Comparison of ENCODE assay signal across 9 mouse cellular contexts in the genomic region with DNA sequence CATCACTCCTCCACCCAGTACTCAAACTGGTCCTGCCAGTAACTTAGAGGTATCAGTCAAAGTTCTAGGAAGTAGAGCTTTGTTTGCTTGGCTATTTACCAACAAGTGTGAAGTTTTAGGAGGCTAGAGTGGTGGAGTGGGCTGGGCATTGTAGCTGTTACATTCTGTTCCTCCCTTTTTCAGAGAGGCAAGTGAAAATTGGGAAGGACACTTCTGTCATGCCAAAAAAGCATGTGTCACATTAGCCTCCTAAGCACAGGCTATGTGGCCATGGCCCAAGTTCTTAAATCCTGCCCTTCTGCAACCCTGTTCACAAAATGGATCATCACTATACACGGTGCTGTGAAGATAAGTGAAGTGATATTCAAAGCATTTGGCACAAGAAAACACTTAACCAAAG. TPM values are rescaled to one million over a fixed set of nuclear protein-coding genes. Genes with fewer than 3 reads are reported as not detected.
DNase-seq lines count a peak whose midpoint lies in the region; ATAC-seq and TF ChIP-seq lines count a peak whose summit lies in the region.
"Had no signal": no experiment of that assay in that cellular context is flagged by ENCODE, and none has a peak within 500 bp of the region (broad histone marks: within the 10 kb centered on the region; RNA-seq: fewer than 3 reads in every experiment).

No protein-coding gene starts in this region.

- no peak overlapping the region for H3K4me2 ChIP-seq in forebrain, postnatal 0 days (ENCODE audit: low read depth)
- H3K4me2 ChIP-seq in forebrain, embryonic 12.5 days: no peak overlapping the region
- H3K4me2 ChIP-seq in lung, embryonic 15.5 days: peak overlapping the region; percentile 33; the same call in 1 of the 2 replicates
- no peak overlapping the region for H3K4me2 ChIP-seq in hindbrain, embryonic 16.5 days (ENCODE audit: low read length)
- no peak overlapping the region for H3K4me2 ChIP-seq in stomach, embryonic 15.5 days
- H3K4me2 ChIP-seq: liver, embryonic 12.5 days had no signal

- H3K36me3 ChIP-seq in forebrain, postnatal 0 days (ENCODE audit: insufficient read depth): peaks cover 10% of the 10 kb centered on the region
- peaks cover 19% of the 10 kb centered on the region for H3K36me3 ChIP-seq in forebrain, embryonic 12.5 days (replicated peaks)
- peaks cover 49% of the 10 kb centered on the region for H3K36me3 ChIP-seq in lung, embryonic 15.5 days
- peaks cover 6% of the 10 kb centered on the region; the same call in 1 of the 2 replicates for H3K36me3 ChIP-seq in hindbrain, embryonic 16.5 days (ENCODE audit: control insufficient read depth, insufficient read depth, low read length)
- peaks cover 24% of the 10 kb centered on the region for H3K36me3 ChIP-seq in stomach, embryonic 15.5 days

- ATAC-seq in forebrain, postnatal 0 days: no peak
- ATAC-seq in forebrain, embryonic 12.5 days (ENCODE audit: low FRiP score): no peak
- peak; percentile 4; the same call in 1 of the 2 replicates for ATAC-seq in lung, embryonic 15.5 days (ENCODE audit: borderline replicate concordance, extremely low read depth, low FRiP score, low TSS enrichment)
- ATAC-seq in hindbrain, embryonic 16.5 days: no peak
- no peak for ATAC-seq in stomach, embryonic 15.5 days (ENCODE audit: insufficient read depth, low FRiP score, low read depth)
- ATAC-seq: liver, embryonic 12.5 days had no signal

- no peaks in the 10 kb centered on the region for H3K27me3 ChIP-seq in forebrain, postnatal 0 days (ENCODE audit: insufficient read depth, low read length)
- no peaks in the 10 kb centered on the region for H3K27me3 ChIP-seq in forebrain, embryonic 12.5 days
- no peaks in the 10 kb centered on the region for H3K27me3 ChIP-seq in lung, embryonic 15.5 days
- H3K27me3 ChIP-seq in hindbrain, embryonic 16.5 days (replicated peaks; ENCODE audit: control insufficient read depth, insufficient read depth, low read length): no peaks in the 10 kb centered on the region
- no peaks in the 10 kb centered on the region for H3K27me3 ChIP-seq in stomach, embryonic 15.5 days (replicated peaks)
- H3K27me3 ChIP-seq: liver, embryonic 12.5 days had no signal

- no peak overlapping the region for H3K4me3 ChIP-seq in forebrain, postnatal 0 days (ENCODE audit: low read depth, low read length)
- no peak overlapping the region for H3K4me3 ChIP-seq in forebrain, embryonic 12.5 days (replicated peaks)
- no peak overlapping the region for H3K4me3 ChIP-seq in lung, embryonic 15.5 days
- no peak overlapping the region for H3K4me3 ChIP-seq in lung, adult 2 months (replicated peaks; ENCODE audit: extremely low read depth, low read depth, low read length)
- no peak overlapping the region for H3K4me3 ChIP-seq in hindbrain, embryonic 16.5 days (ENCODE audit: low read length)
- H3K4me3 ChIP-seq in stomach, embryonic 15.5 days (replicated peaks): no peak overlapping the region
- H3K4me3 ChIP-seq: liver, embryonic 12.5 days had no signal

- H3K4me1 ChIP-seq in forebrain, postnatal 0 days (ENCODE audit: insufficient read depth): peaks cover 11% of the 10 kb centered on the region; the same call in 1 of the 2 replicates
- H3K4me1 ChIP-seq in forebrain, embryonic 12.5 days: peaks cover 13% of the 10 kb centered on the region
- peaks cover 29% of the 10 kb centered on the region for H3K4me1 ChIP-seq in lung, embryonic 15.5 days
- H3K4me1 ChIP-seq in lung, adult 2 months (ENCODE audit: control insufficient read depth, insufficient read depth, low read length): peaks cover 15% of the 10 kb centered on the region
- H3K4me1 ChIP-seq in hindbrain, embryonic 16.5 days (ENCODE audit: control insufficient read depth, insufficient read depth, low read depth, low read length): peaks cover 15% of the 10 kb centered on the region
- peaks cover 14% of the 10 kb centered on the region; the same call in 1 of the 2 replicates for H3K4me1 ChIP-seq in stomach, embryonic 15.5 days

- no peak overlapping the region for H3K9ac ChIP-seq in forebrain, postnatal 0 days
- no peak overlapping the region for H3K9ac ChIP-seq in forebrain, embryonic 12.5 days
- H3K9ac ChIP-seq in lung, embryonic 15.5 days: no peak overlapping the region
- no peak overlapping the region for H3K9ac ChIP-seq in hindbrain, embryonic 16.5 days (ENCODE audit: low read depth, low read length)
- no peak overlapping the region for H3K9ac ChIP-seq in stomach, embryonic 15.5 days
- H3K9ac ChIP-seq: liver, embryonic 12.5 days had no signal

- WGBS in forebrain, postnatal 0 days: 66% methylated on average over 1 of the region's 1 CpGs
- WGBS in forebrain, embryonic 12.5 days: 94% methylated on average over 1 of the region's 1 CpGs
- 16% methylated on average over 1 of the region's 1 CpGs for WGBS in lung, embryonic 15.5 days
- 41% methylated on average over 1 of the region's 1 CpGs for WGBS in lung, adult 2 months
- WGBS in hindbrain, embryonic 16.5 days: 73% methylated on average over 1 of the region's 1 CpGs
- WGBS in stomach, embryonic 15.5 days: 38% methylated on average over 1 of the region's 1 CpGs

- TF ChIP-seq POLR2A in lung, adult 2 months (IDR thresholded peaks at IDR 0.05; ENCODE audit: borderline replicate concordance, extremely low read depth, low read depth, low read length): no peak

- no peaks in the 10 kb centered on the region for H3K9me3 ChIP-seq in forebrain, postnatal 0 days (ENCODE audit: low read length)
- H3K9me3 ChIP-seq in forebrain, embryonic 12.5 days: no peaks in the 10 kb centered on the region
- no peaks in the 10 kb centered on the region for H3K9me3 ChIP-seq in lung, embryonic 15.5 days
- no peaks in the 10 kb centered on the region for H3K9me3 ChIP-seq in hindbrain, embryonic 16.5 days (ENCODE audit: control insufficient read depth, low read length)
- no peaks in the 10 kb centered on the region for H3K9me3 ChIP-seq in stomach, embryonic 15.5 days
- H3K9me3 ChIP-seq: liver, embryonic 12.5 days had no signal

- peak overlapping the region; percentile 76; the same call in 1 of the 2 replicates for H3K27ac ChIP-seq in forebrain, postnatal 0 days (ENCODE audit: low read depth, low read length)
- no peak overlapping the region for H3K27ac ChIP-seq in forebrain, embryonic 12.5 days
- H3K27ac ChIP-seq in lung, embryonic 15.5 days: peak overlapping the region; percentile 91
- peak overlapping the region; percentile 26; the same call in 1 of the 2 replicates for H3K27ac ChIP-seq in hindbrain, embryonic 16.5 days (ENCODE audit: low read depth, low read length)
- peak overlapping the region; percentile 78 for H3K27ac ChIP-seq in stomach, embryonic 15.5 days

- TF ChIP-seq CTCF in forebrain, postnatal 0 days (IDR thresholded peaks at IDR 0.05; ENCODE audit: low read depth): no peak
- no peak for TF ChIP-seq CTCF in lung, adult 2 months (IDR thresholded peaks at IDR 0.05; ENCODE audit: insufficient read depth, low read length)

- no peak for DNase-seq in forebrain, postnatal 0 days
- no peak for DNase-seq in lung, adult 2 months
- no peak for DNase-seq in layer of hippocampus, postnatal 10 days (ENCODE audit: low spot score in 2 of 2)
- no peak for DNase-seq in urinary bladder, postnatal 10 days (ENCODE audit: low spot score)

RNA-seq across cellular contexts. Expression of a gene that starts 34.4 kb away (rescaled TPM):
- total RNA-seq in forebrain, postnatal 0 days (2014; rRNA removed): 0.24 and 0.77 TPM in 2 replicates
- 4.8 and 6.0 TPM in 2 replicates for polyA plus RNA-seq in forebrain, postnatal 0 days (2015; fragmentation: Nextera tagmentation; extraction: Ambion mirVana)
- polyA plus RNA-seq in forebrain, embryonic 12.5 days (2016; fragmentation: Nextera tagmentation; extraction: Ambion mirVana): 4.7 and 6.0 TPM in 2 replicates
- 30.1 and 33.5 TPM in 2 replicates for polyA plus RNA-seq in lung, embryonic 15.5 days (2015; fragmentation: Nextera tagmentation; extraction: Ambion mirVana)
- polyA plus RNA-seq in lung, adult 2 months (2012; rRNA removed): 20.0 and 23.2 TPM in 2 replicates
- polyA plus RNA-seq in hindbrain, embryonic 16.5 days (2015; fragmentation: Nextera tagmentation; extraction: Ambion mirVana): 6.7 and 8.0 TPM in 2 replicates
- 29.0 and 29.6 TPM in 2 replicates for polyA plus RNA-seq in stomach, embryonic 15.5 days (2015; fragmentation: Nextera tagmentation; extraction: Ambion mirVana)
- total RNA-seq in layer of hippocampus, postnatal 10 days (2021): 1 to 10 TPM; 1.9 to 2.0 TPM
